In genomic region chr4:139961329-139961728, GRCm38 (mm10) we compare ENCODE assay signal across 2 mouse cellular contexts. TPM values are rescaled to one million over a fixed set of nuclear protein-coding genes. Genes with fewer than 3 reads are reported as not detected.
"Had no signal": no experiment of that assay in that cellular context is flagged by ENCODE, and none has a peak within 500 bp of the region (broad histone marks: within the 10 kb centered on the region; RNA-seq: fewer than 3 reads in every experiment).

No protein-coding gene starts in this region.

RNA-seq across cellular contexts. Expression of gene Klhdc7a, which starts 6.5 kb away (rescaled TPM):
- total RNA-seq: neutrophil, adult 5-6 weeks had no signal
- polyA plus RNA-seq: neural tube, embryonic 12.5 days had no signal
